Mouse (Mus musculus): ENCODE measurements at regions not wholly inside any gene's neighbourhood (a gene's known extent, or its start where the extent isn't known, plus 50 kb on each side); places are given as distances from the start of the nearest gene placed in this dataset.

- no peaks in the 10 kb centered on the region for H3K36me3 ChIP-seq (ENCODE audit: insufficient read depth, low read length)
- no peak for TF ChIP-seq CTCF (IDR thresholded peaks at IDR 0.05)
- ATAC-seq (ENCODE audit: low FRiP score) = no peak; the same call in 1 of the 2 replicates
- no peak overlapping the region for H3K9ac ChIP-seq (replicated peaks; ENCODE audit: low read length, poor library complexity, severe bottlenecking)
- no peaks in the 10 kb centered on the region for H3K4me1 ChIP-seq (ENCODE audit: insufficient read depth, low read length)
- no peak overlapping the region for H3K27ac ChIP-seq (ENCODE audit: low read depth, low read length)
- DNase-seq (ENCODE audit: low spot score) = no peak
- no peaks in the 10 kb centered on the region for H3K27me3 ChIP-seq (ENCODE audit: insufficient read depth, low read length)
- no peak overlapping the region for H3K4me3 ChIP-seq (ENCODE audit: low read depth, low read length)
- 94% methylated on average over 3 of the region's 3 CpGs for WGBS
- no peaks in the 10 kb centered on the region for H3K9me3 ChIP-seq (ENCODE audit: low read length)
- no peak overlapping the region for H3K4me2 ChIP-seq (ENCODE audit: low read depth, low read length, poor library complexity, severe bottlenecking)
Observed at GRCm38 (mm10) chr4:7222922-7223321, 1015.9 kb downstream of the Car8 start.

- no peak for DNase-seq (ENCODE audit: low spot score)
- Histone ChIP-seq H3K36me3 (ENCODE audit: insufficient read depth, low read length) (no peaks in the 10 kb centered on the region), H3K27me3 (ENCODE audit: insufficient read depth, low read length) (no peaks in the 10 kb centered on the region), H3K4me2 (ENCODE audit: low read depth, low read length, poor library complexity, severe bottlenecking) (no peak overlapping the region), H3K9me3 (ENCODE audit: low read length) (no peaks in the 10 kb centered on the region), H3K9ac (replicated peaks; ENCODE audit: low read length, poor library complexity, severe bottlenecking) (no peak overlapping the region), H3K4me1 (ENCODE audit: insufficient read depth, low read length) (no peaks in the 10 kb centered on the region), H3K4me3 (ENCODE audit: low read depth, low read length) (no peak overlapping the region), H3K27ac (ENCODE audit: low read depth, low read length) (no peak overlapping the region)
- no peak for TF ChIP-seq CTCF (IDR thresholded peaks at IDR 0.05)
- ATAC-seq (ENCODE audit: low FRiP score) = no peak
Observed at GRCm38 (mm10) chr4:7220426-7220825, 1018.4 kb downstream of the Car8 start.

GRCm38 (mm10) chr4:7215048-7216030 is 1023.5 kb downstream of the Car8 start:
- Histone ChIP-seq H3K4me2 (ENCODE audit: low read depth, low read length, poor library complexity, severe bottlenecking) (no peak overlapping the region), H3K4me3 (ENCODE audit: low read depth, low read length) (no peak overlapping the region), H3K27me3 (ENCODE audit: insufficient read depth, low read length) (no peaks in the 10 kb centered on the region), H3K36me3 (ENCODE audit: insufficient read depth, low read length) (no peaks in the 10 kb centered on the region), H3K9me3 (ENCODE audit: low read length) (no peaks in the 10 kb centered on the region), H3K9ac (replicated peaks; ENCODE audit: low read length, poor library complexity, severe bottlenecking) (no peak overlapping the region), H3K4me1 (ENCODE audit: insufficient read depth, low read length) (no peaks in the 10 kb centered on the region), H3K27ac (ENCODE audit: low read depth, low read length) (no peak overlapping the region)
- DNase-seq (ENCODE audit: low spot score) = no peak
- no peak for TF ChIP-seq CTCF (IDR thresholded peaks at IDR 0.05)
- no peak for ATAC-seq (ENCODE audit: low FRiP score)
- 61% methylated on average over 5 of the region's 5 CpGs for WGBS

GRCm38 (mm10) chr4:7206987-7207386 is 1031.9 kb downstream of the Car8 start:
- Histone ChIP-seq H3K4me1 (ENCODE audit: insufficient read depth, low read length) (no peaks in the 10 kb centered on the region), H3K27ac (ENCODE audit: low read depth, low read length) (no peak overlapping the region), H3K9me3 (ENCODE audit: low read length) (no peaks in the 10 kb centered on the region), H3K27me3 (ENCODE audit: insufficient read depth, low read length) (no peaks in the 10 kb centered on the region), H3K4me2 (ENCODE audit: low read depth, low read length, poor library complexity, severe bottlenecking) (no peak overlapping the region), H3K4me3 (ENCODE audit: low read depth, low read length) (no peak overlapping the region), H3K36me3 (ENCODE audit: insufficient read depth, low read length) (no peaks in the 10 kb centered on the region), H3K9ac (replicated peaks; ENCODE audit: low read length, poor library complexity, severe bottlenecking) (no peak overlapping the region)
- TF ChIP-seq CTCF (IDR thresholded peaks at IDR 0.05) = no peak
- WGBS = 95% methylated on average over 1 of the region's 1 CpGs
- DNase-seq (ENCODE audit: low spot score) (no peak), ATAC-seq (ENCODE audit: low FRiP score) (no peak)

- WGBS = 32% methylated on average over 2 of the region's 2 CpGs
Observed at GRCm38 (mm10) chr4:7201816-7202215, 1037.0 kb downstream of the Car8 start.

GRCm38 (mm10) chr4:7199941-7200340 is 1038.9 kb downstream of the Car8 start:
- H3K4me2 ChIP-seq (ENCODE audit: low read depth, low read length, poor library complexity, severe bottlenecking) = no peak overlapping the region
- WGBS = 83% methylated on average over 2 of the region's 2 CpGs
- ATAC-seq (ENCODE audit: low FRiP score) (no peak), DNase-seq (ENCODE audit: low spot score) (no peak)
- H3K4me3 ChIP-seq (ENCODE audit: low read depth, low read length) = no peak overlapping the region
- no peaks in the 10 kb centered on the region for H3K36me3 ChIP-seq (ENCODE audit: insufficient read depth, low read length)
- H3K27ac ChIP-seq (ENCODE audit: low read depth, low read length) = no peak overlapping the region
- H3K9ac ChIP-seq (replicated peaks; ENCODE audit: low read length, poor library complexity, severe bottlenecking) = no peak overlapping the region
- H3K9me3 ChIP-seq (ENCODE audit: low read length) = no peaks in the 10 kb centered on the region
- no peak for TF ChIP-seq CTCF (IDR thresholded peaks at IDR 0.05)
- no peaks in the 10 kb centered on the region for H3K4me1 ChIP-seq (ENCODE audit: insufficient read depth, low read length)
- no peaks in the 10 kb centered on the region for H3K27me3 ChIP-seq (ENCODE audit: insufficient read depth, low read length)

More at GRCm38 (mm10) chr4:7201816-7202215, 1037.0 kb downstream of the Car8 start:
- Histone ChIP-seq H3K9me3 (ENCODE audit: low read length) (no peaks in the 10 kb centered on the region), H3K4me1 (ENCODE audit: insufficient read depth, low read length) (no peaks in the 10 kb centered on the region), H3K27ac (ENCODE audit: low read depth, low read length) (no peak overlapping the region), H3K9ac (replicated peaks; ENCODE audit: low read length, poor library complexity, severe bottlenecking) (no peak overlapping the region), H3K27me3 (ENCODE audit: insufficient read depth, low read length) (no peaks in the 10 kb centered on the region), H3K4me2 (ENCODE audit: low read depth, low read length, poor library complexity, severe bottlenecking) (no peak overlapping the region), H3K4me3 (ENCODE audit: low read depth, low read length) (no peak overlapping the region), H3K36me3 (ENCODE audit: insufficient read depth, low read length) (no peaks in the 10 kb centered on the region)
- ATAC-seq (ENCODE audit: low FRiP score) (no peak), DNase-seq (ENCODE audit: low spot score) (no peak)
- no peak for TF ChIP-seq CTCF (IDR thresholded peaks at IDR 0.05)
